Mouse (Mus musculus) kidney, postnatal 14 days (tissue): ENCODE measurements around the gene Mab21l1.

Experiments used
- DNase-seq: peaks from one replicate; pipeline ENCODE4 v3.0.0; 2022; ENCODE audit warnings: mixed read lengths

Gene Mab21l1

GRCm38 (mm10) chr3:55780120-55781070 lies 1.9 kb upstream of the Mab21l1 start:
- no peak for DNase-seq

- no peak for DNase-seq
These were observed 768 bp upstream of the Mab21l1 start for GRCm38 (mm10) chr3:55781429-55782055.

GRCm38 (mm10) chr3:55782771-55783170 lies 461 bp downstream of the Mab21l1 start:
- no peak for DNase-seq

GRCm38 (mm10) chr3:55783171-55784081 lies 1.1 kb downstream of the Mab21l1 start:
- no peak for DNase-seq

- no peak for DNase-seq
These were observed 1.8 kb downstream of the Mab21l1 start for GRCm38 (mm10) chr3:55784101-55784500.

GRCm38 (mm10) chr3:55785266-55785980 lies 3.1 kb downstream of the Mab21l1 start:
- no peak for DNase-seq

GRCm38 (mm10) chr3:55785981-55786725 lies 3.8 kb downstream of the Mab21l1 start:
- DNase-seq, result no peak

GRCm38 (mm10) chr3:55786835-55787486 lies 4.7 kb downstream of the Mab21l1 start:
- DNase-seq, result no peak

- DNase-seq, result peak; percentile 55
These were observed 5.3 kb downstream of the Mab21l1 start for GRCm38 (mm10) chr3:55787487-55788213.

- DNase-seq, result no peak
These were observed 5.9 kb downstream of the Mab21l1 start for GRCm38 (mm10) chr3:55788214-55788586.

GRCm38 (mm10) chr3:55788621-55789201 lies 6.4 kb downstream of the Mab21l1 start:
- no peak for DNase-seq

GRCm38 (mm10) chr3:55789856-55790255 lies 7.5 kb downstream of the Mab21l1 start:
- no peak for DNase-seq

GRCm38 (mm10) chr3:55790609-55791008 lies 8.3 kb downstream of the Mab21l1 start:
- DNase-seq, result no peak

GRCm38 (mm10) chr3:55792251-55792650 lies 9.9 kb downstream of the Mab21l1 start:
- no peak for DNase-seq

- DNase-seq, result peak; percentile 69
These were observed 11.7 kb downstream of the Mab21l1 start for GRCm38 (mm10) chr3:55793842-55794575.

- DNase-seq, result no peak
These were observed 12.5 kb downstream of the Mab21l1 start for GRCm38 (mm10) chr3:55794768-55795167.

GRCm38 (mm10) chr3:55814993-55815625 lies 32.8 kb downstream of the Mab21l1 start:
- no peak for DNase-seq

- DNase-seq, result no peak
These were observed 33.8 kb downstream of the Mab21l1 start for GRCm38 (mm10) chr3:55816096-55816495.
